Comparison of ENCODE assay signal across 28 mouse cellular contexts in the genomic region with DNA sequence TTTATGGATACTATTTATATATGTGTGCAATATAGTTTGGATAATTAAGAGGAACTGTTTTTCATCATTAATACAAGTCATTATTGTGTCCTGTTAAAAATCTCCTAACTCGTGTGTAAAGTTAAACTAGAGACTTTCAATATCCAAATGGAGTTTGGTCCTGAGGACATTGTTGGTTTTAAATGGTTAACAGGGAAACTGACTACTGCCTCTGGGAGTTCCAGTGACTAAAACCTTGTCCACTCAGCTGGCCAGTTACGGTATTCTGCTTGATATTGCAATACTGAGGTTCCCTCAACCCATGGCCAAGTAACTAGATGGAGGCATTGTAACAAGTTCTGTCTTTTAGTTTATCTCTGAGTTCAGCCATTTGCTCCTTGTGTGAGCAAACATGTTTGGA.
"Had no signal": no experiment of that assay in that cellular context is flagged by ENCODE, and none has a peak within 500 bp of the region (broad histone marks: within the 10 kb centered on the region; RNA-seq: fewer than 3 reads in every experiment).

No protein-coding gene starts in this region.

- H3K36me3 ChIP-seq: limb, embryonic 10.5 days; limb, embryonic 12.5 days; limb, embryonic 13.5 days; limb, embryonic 15.5 days; liver, embryonic 12.5 days; liver, embryonic 13.5 days; liver, embryonic 15.5 days; lung, embryonic 15.5 days; midbrain, embryonic 10.5 days; midbrain, embryonic 12.5 days; midbrain, embryonic 13.5 days; midbrain, embryonic 15.5 days; neural tube, embryonic 12.5 days had no signal

- H3K4me1 ChIP-seq: limb, embryonic 10.5 days; limb, embryonic 12.5 days; limb, embryonic 15.5 days; liver, embryonic 12.5 days; liver, embryonic 13.5 days; liver, embryonic 15.5 days; lung, embryonic 15.5 days; megakaryocyte, embryonic 14.5 days; midbrain, embryonic 12.5 days; midbrain, embryonic 15.5 days; neural tube, embryonic 12.5 days had no signal

- H3K27me3 ChIP-seq: limb, embryonic 12.5 days; limb, embryonic 13.5 days; limb, embryonic 15.5 days; liver, embryonic 12.5 days; liver, embryonic 13.5 days; liver, embryonic 15.5 days; lung, embryonic 15.5 days; megakaryocyte, embryonic 14.5 days; midbrain, embryonic 12.5 days; midbrain, embryonic 13.5 days; midbrain, embryonic 15.5 days; neural tube, embryonic 12.5 days had no signal

- DNase-seq: left cerebral cortex, postnatal 4 days; liver; liver, embryonic 13.5 days; liver, postnatal 0 days; lung, adult 18-20 months; lung, adult 2 months; lung, embryonic 14.5 days; lung, postnatal 10 days; lung, postnatal 14 days; lung, postnatal 36 days; lung, postnatal 4 days; midbrain, embryonic 14.5 days had no signal

- H3K4me3 ChIP-seq: limb, embryonic 10.5 days; limb, embryonic 12.5 days; limb, embryonic 13.5 days; limb, embryonic 15.5 days; liver, embryonic 12.5 days; liver, embryonic 13.5 days; liver, embryonic 15.5 days; lung, embryonic 15.5 days; megakaryocyte, embryonic 14.5 days; midbrain, embryonic 10.5 days; midbrain, embryonic 12.5 days; midbrain, embryonic 13.5 days; midbrain, embryonic 15.5 days; myocyte; neural tube, embryonic 12.5 days had no signal

- H3K27ac ChIP-seq: limb, embryonic 10.5 days; limb, embryonic 12.5 days; limb, embryonic 13.5 days; limb, embryonic 15.5 days; liver, embryonic 12.5 days; liver, embryonic 13.5 days; liver, embryonic 14.5 days; liver, embryonic 15.5 days; lung, embryonic 15.5 days; macrophage; midbrain, embryonic 10.5 days; midbrain, embryonic 12.5 days; midbrain, embryonic 13.5 days; midbrain, embryonic 15.5 days; neural tube, embryonic 12.5 days had no signal
